Mouse (Mus musculus) intestine, postnatal 0 days (tissue): Measurements from ENCODE around the gene Zdhhc7. TPM values are rescaled to one million over a fixed set of nuclear protein-coding genes. Genes with fewer than 3 reads are reported as not detected.
A peak's percentile ranks its signal among the peaks of the same experiment; 100 is the strongest.

ENCODE experiments used
- ATAC-seq: fragments of 200-750 bp; cut with Nextera tagmentation; 2 replicates; pipeline ENCODE4 v1.8.0; 2017; ENCODE audit warnings: mild to moderate bottlenecking, moderate TSS enrichment, moderate library complexity
- H3K27ac ChIP-seq: fragments of 300-500 bp; sonication (generic); 2 replicates; pipeline ENCODE4 v1.5.1; 2014; ENCODE audit warnings: mild to moderate bottlenecking, low read depth, low read length, moderate library complexity
- H3K27me3 ChIP-seq: fragments of 300-500 bp; sonication (generic); replicated peaks from 2 replicates; pipeline ENCODE4 v1.6.1; 2014; ENCODE audit warnings: low read length, mixed read lengths; ENCODE audit not compliant: control insufficient read depth, insufficient read depth
- H3K36me3 ChIP-seq: fragments of 300-500 bp; sonication (generic); 2 replicates; pipeline ENCODE4 v1.6.1; 2014; ENCODE audit warnings: mild to moderate bottlenecking, moderate library complexity; ENCODE audit not compliant: control insufficient read depth, insufficient read depth
- H3K4me1 ChIP-seq: fragments of 300-500 bp; sonication (generic); replicated peaks from 2 replicates; pipeline ENCODE4 v1.6.1; 2014; ENCODE audit warnings: antibody characterized with exemption, low read length, mixed read lengths; ENCODE audit not compliant: control insufficient read depth, insufficient read depth
- H3K4me2 ChIP-seq: fragments of 300-500 bp; sonication (generic); replicated peaks from 2 replicates; pipeline ENCODE4 v1.6.1; 2014; ENCODE audit warnings: low read depth, mild to moderate bottlenecking, moderate library complexity
- H3K4me3 ChIP-seq: fragments of 300-500 bp; sonication (generic); 2 replicates; pipeline ENCODE4 v1.5.1; 2014; ENCODE audit warnings: low read depth, low read length
- H3K9ac ChIP-seq: fragments of 300-500 bp; sonication (generic); 2 replicates; pipeline ENCODE4 v1.6.1; 2014; ENCODE audit warnings: mild to moderate bottlenecking, low read depth, low read length
- H3K9me3 ChIP-seq: fragments of 300-500 bp; sonication (generic); 2 replicates; pipeline ENCODE4 v1.6.1; 2016; ENCODE audit warnings: mixed run types; ENCODE audit not compliant: control insufficient read depth
- CTCF ChIP-seq: sonication (generic); IDR thresholded peaks from 2 replicates; pipeline ENCODE4 v1.5.1; 2016; ENCODE audit warnings: low read depth, mild to moderate bottlenecking, control low read depth, antibody characterized with exemption, moderate library complexity
- WGBS: fragments of 180-500 bp; shearing (Covaris S2); extraction: QIAGEN DNeasy Blood & Tissue Kit; methylation state at CpG from one replicate; pipeline ENCODE4 v1.1.7; 2014; 5-methylcytosine and 5-hydroxymethylcytosine counted together
- polyA plus RNA-seq: library from polyadenylated mRNA; unstranded; fragments of >200 nt; fragmentation: Nextera tagmentation; extraction: Ambion mirVana; gene quantifications from 2 replicates; pipeline ENCODE4 v1.2.1, GENCODE M21; 2015

Gene Zdhhc7
- polyA plus RNA-seq, 1 experiment from 2014 or later: 39.4 TPM

DNA sequence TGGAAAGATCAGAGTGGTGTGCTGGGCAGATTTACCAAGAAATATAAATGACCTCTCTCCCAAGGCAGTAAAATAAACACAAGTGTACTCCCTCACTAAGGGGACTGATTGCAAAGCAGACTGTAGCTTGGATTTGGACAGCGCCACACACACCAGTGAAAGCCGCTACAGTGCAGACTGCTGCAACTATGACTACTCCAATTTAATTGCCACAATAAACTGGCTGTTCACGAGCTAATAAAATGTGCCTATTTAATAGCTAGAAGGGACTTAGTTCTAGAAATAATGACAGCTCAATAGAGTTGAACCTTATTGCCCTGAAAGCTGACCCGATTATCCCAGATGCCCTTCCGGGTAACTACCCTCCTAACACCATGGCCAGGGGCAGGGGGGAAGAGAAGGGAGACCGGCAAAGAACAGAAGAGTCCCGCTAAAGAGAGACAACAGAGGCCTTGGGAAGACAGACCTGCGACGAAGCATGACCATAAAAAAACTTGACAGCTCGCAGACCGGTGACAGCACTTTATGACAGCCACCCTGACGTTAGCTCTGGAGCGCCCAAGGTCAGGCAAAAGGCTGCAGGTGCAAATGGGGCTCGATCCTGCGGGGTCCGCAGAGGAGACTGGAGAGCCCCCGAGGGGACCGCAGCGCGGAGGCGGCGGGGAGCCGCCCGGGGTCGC, 754 bp downstream of the Zdhhc7 start:
- no peaks in the 10 kb centered on the region for H3K27me3 ChIP-seq
- peaks cover 5% of the 10 kb centered on the region for H3K4me1 ChIP-seq
- H3K27ac ChIP-seq: peak overlapping the region; percentile 97
- no peaks in the 10 kb centered on the region for H3K36me3 ChIP-seq
- H3K9ac ChIP-seq: peak overlapping the region; percentile 89
- peak overlapping the region; percentile 85 for H3K4me3 ChIP-seq
- no peak for TF ChIP-seq CTCF
- peak; percentile 59 for ATAC-seq
- no peaks in the 10 kb centered on the region for H3K9me3 ChIP-seq
- peak overlapping the region; percentile 88 for H3K4me2 ChIP-seq
- 1% methylated on average over 24 of the region's 25 CpGs for WGBS

DNA sequence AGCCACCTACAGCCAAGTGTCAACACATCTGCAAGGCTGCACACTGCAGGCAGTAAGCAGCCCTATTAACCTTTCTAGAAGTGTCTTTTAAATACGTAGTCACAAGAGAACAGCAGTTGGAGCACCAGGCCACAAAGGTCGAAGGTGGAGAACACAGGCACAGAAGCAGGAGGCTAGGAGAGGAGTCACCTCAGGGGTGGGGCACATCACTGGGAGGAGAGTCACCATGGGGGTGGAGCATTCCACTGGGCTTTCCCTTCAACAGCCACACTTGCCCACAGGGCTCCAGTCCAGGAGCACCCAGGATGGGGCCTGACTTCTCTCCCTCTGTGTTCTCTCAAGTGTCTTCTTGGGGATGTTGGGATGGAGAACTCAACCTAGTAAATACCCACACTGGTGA, 4.8 kb downstream of the Zdhhc7 start:
- Histone ChIP-seq H3K27ac (peak overlapping the region; percentile 88), H3K4me1 (peaks cover 9% of the 10 kb centered on the region), H3K9ac (0 out of 2 replicates have a peak overlapping the region, but pooled peaks have one; percentile 1), H3K36me3 (peaks cover 15% of the 10 kb centered on the region), H3K4me2 (no peak overlapping the region), H3K27me3 (no peaks in the 10 kb centered on the region), H3K9me3 (no peaks in the 10 kb centered on the region), H3K4me3 (no peak overlapping the region)
- no peak for TF ChIP-seq CTCF
- WGBS: 33% methylated on average over 2 of the region's 2 CpGs
- ATAC-seq: peak; percentile 70

DNA sequence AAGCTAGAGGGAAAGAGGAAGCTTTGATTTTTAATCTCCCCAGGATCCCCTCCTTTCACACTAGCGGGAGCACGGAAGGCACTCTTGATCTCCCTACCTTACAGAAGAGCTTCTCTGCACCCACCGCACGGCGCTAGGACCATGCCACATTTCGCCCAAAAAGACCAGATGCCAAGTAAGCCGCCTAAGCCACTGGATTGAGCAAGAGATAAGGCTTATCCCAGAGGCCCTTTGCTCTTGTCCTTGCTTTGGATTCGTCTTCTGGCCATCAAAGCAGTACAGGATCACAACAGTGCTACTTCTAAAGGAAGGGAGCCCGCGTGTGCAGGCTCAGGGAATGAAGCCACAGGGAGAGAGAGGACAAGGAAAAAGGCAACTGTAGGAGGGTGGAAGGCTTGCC, 6.5 kb downstream of the Zdhhc7 start:
- Histone ChIP-seq H3K27me3 (no peaks in the 10 kb centered on the region), H3K4me3 (no peak overlapping the region), H3K9ac (no peak overlapping the region), H3K27ac (peak overlapping the region; percentile 66), H3K9me3 (no peaks in the 10 kb centered on the region), H3K4me1 (peaks cover 9% of the 10 kb centered on the region), H3K36me3 (peaks cover 27% of the 10 kb centered on the region), H3K4me2 (peak overlapping the region; percentile 35)
- ATAC-seq: no peak
- no peak for TF ChIP-seq CTCF
- 46% methylated on average over 10 of the region's 10 CpGs for WGBS

DNA sequence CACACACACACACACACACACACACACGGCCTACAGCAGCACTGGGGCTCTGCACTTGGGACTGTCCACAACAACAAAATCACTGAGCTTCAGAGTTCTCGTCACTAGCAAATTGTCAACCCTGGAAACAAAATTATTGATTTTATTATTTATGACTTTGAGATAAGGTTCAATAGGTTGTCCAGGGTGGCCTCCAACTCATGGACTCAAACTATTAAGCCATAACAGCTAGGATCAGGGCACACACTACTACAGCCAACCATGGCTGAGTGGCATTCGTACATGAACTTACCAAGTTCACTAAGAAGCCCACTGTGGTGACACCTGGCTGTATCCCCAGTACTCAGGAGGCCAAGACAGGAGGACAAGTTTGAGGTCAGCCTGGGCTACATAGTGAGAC, 8.2 kb downstream of the Zdhhc7 start:
- ATAC-seq: peak; percentile 32
- Histone ChIP-seq H3K9me3 (no peaks in the 10 kb centered on the region), H3K4me1 (peaks cover 9% of the 10 kb centered on the region), H3K27me3 (no peaks in the 10 kb centered on the region), H3K4me3 (no peak overlapping the region), H3K27ac (0 out of 2 replicates have a peak overlapping the region, but pooled peaks have one; percentile 5), H3K4me2 (no peak overlapping the region), H3K9ac (no peak overlapping the region), H3K36me3 (peaks cover 32% of the 10 kb centered on the region)
- no peak for TF ChIP-seq CTCF
- 70% methylated on average over 3 of the region's 3 CpGs for WGBS

DNA sequence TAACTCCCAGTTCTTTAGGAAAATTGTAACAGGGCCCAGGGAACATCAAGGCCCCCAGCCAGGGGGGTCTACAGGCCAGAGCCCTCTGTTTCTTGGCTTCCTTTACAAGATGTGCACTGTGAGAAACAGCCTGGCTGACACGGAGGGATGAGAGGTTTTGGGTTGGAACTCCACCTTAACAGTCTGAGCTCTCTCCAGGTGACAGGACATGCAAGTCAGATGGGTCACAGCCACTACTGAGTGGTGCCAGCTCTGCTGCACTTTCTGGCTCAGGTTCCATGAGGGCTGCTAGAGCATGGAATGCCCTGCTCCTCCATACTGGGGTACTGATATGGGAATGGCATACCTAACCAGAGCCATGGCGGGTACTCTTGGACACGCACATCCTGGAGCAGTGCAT, 10.2 kb downstream of the Zdhhc7 start:
- whole genome bisulfite sequencing: 94% methylated on average over 3 of the region's 3 CpGs
- TF ChIP-seq CTCF: no peak
- Histone ChIP-seq H3K9ac (no peak overlapping the region), H3K9me3 (no peaks in the 10 kb centered on the region), H3K4me1 (peaks cover 9% of the 10 kb centered on the region), H3K4me2 (no peak overlapping the region), H3K4me3 (no peak overlapping the region), H3K27me3 (no peaks in the 10 kb centered on the region), H3K36me3 (peaks cover 51% of the 10 kb centered on the region), H3K27ac (no peak overlapping the region)
- no peak for ATAC-seq

DNA sequence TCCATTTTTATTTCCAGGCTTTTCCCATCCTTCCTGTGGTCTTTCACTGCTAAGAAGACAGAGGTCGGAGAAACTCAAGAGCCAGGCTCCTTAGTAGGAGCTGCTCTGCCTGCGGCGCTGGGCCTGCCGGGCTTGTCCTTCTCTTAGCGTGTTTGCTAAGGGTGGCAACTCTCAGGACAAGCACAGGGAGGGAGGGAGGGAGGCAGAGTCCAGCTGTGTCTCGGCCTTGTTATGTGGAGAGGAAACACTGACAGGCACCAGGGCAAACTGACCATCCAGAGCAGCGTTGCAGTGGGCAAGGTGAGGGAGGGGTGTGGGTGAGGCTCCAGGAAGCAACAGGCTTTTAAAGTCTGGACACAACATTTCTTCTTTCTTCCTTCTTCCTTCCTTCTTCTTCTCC, 11.8 kb downstream of the Zdhhc7 start:
- WGBS: 44% methylated on average over 7 of the region's 7 CpGs
- Histone ChIP-seq H3K9ac (no peak overlapping the region), H3K9me3 (no peaks in the 10 kb centered on the region), H3K36me3 (peaks cover 66% of the 10 kb centered on the region), H3K27me3 (no peaks in the 10 kb centered on the region), H3K4me3 (no peak overlapping the region), H3K27ac (no peak overlapping the region), H3K4me2 (no peak overlapping the region), H3K4me1 (peaks cover 3% of the 10 kb centered on the region; the same call in 1 of the 2 replicates)
- no peak for ATAC-seq
- no peak for TF ChIP-seq CTCF
